Mouse (Mus musculus) intestine, embryonic 15.5 days (tissue): ENCODE measurements around the gene Slc39a5. TPM values are rescaled to one million over a fixed set of nuclear protein-coding genes. Genes with fewer than 3 reads are reported as not detected.

Source experiments
- ATAC-seq: fragments of 200-750 bp; cut with Nextera tagmentation; 2 replicates; pipeline ENCODE4 v1.8.0; 2017; ENCODE audit warnings: moderate TSS enrichment, moderate library complexity
- H3K27ac ChIP-seq: fragments of 300-500 bp; sonication (generic); 2 replicates; pipeline ENCODE4 v1.5.1; 2015; ENCODE audit warnings: mild to moderate bottlenecking, inconsistent platforms
- H3K27me3 ChIP-seq: fragments of 300-500 bp; sonication (generic); replicated peaks from 2 replicates; pipeline ENCODE4 v1.6.1; 2015; ENCODE audit warnings: inconsistent platforms
- H3K36me3 ChIP-seq: fragments of 300-500 bp; sonication (generic); 2 replicates; pipeline ENCODE4 v1.6.1; 2015; ENCODE audit warnings: inconsistent platforms
- H3K4me1 ChIP-seq: fragments of 300-500 bp; sonication (generic); replicated peaks from 2 replicates; pipeline ENCODE4 v1.6.1; 2015; ENCODE audit warnings: inconsistent platforms
- H3K4me2 ChIP-seq: fragments of 300-500 bp; sonication (generic); replicated peaks from 2 replicates; pipeline ENCODE4 v1.6.1; 2015; ENCODE audit warnings: mild to moderate bottlenecking, inconsistent platforms
- H3K4me3 ChIP-seq: fragments of 300-500 bp; sonication (generic); replicated peaks from 2 replicates; pipeline ENCODE4 v1.5.1; 2015; ENCODE audit warnings: inconsistent platforms
- H3K9ac ChIP-seq: fragments of 300-500 bp; sonication (generic); 2 replicates; pipeline ENCODE4 v1.6.1; 2015; ENCODE audit warnings: inconsistent platforms
- H3K9me3 ChIP-seq: fragments of 300-500 bp; sonication (generic); 2 replicates; pipeline ENCODE4 v1.6.1; 2016; ENCODE audit warnings: inconsistent platforms
- WGBS: fragments of 180-500 bp; shearing (Covaris S2); methylation state at CpG from one replicate; pipeline ENCODE4 v1.1.7; 2015; 5-methylcytosine and 5-hydroxymethylcytosine counted together
- polyA plus RNA-seq: library from polyadenylated mRNA; unstranded; fragments of >200 nt; fragmentation: Nextera tagmentation; extraction: Ambion mirVana; gene quantifications from 2 replicates; pipeline ENCODE4 v1.2.1, GENCODE M21; 2015

The Slc39a5 gene
- polyA plus RNA-seq, 1 experiment from 2014 or later, result 114 TPM

DNA sequence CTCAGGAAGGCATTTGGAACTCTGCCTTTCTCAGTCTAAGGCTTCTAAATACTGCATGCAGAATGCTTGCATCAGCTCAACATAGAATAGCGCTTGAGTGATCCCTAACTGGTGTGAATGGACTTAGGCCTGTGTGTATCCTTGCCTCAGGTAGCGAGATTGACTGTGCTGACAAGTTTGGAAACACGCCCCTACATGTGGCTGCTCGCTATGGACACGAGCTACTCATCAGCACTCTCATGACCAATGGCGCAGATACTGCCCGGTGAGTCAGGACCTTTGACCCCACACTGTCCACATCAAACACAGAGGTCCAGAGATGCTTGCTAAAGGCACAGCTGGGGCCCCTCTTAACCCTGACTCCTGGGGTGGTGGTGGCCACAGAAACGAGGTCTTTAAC lies 18.5 kb downstream of the Slc39a5 start:
- 82% methylated on average over 8 of the region's 8 CpGs for WGBS
- H3K9ac ChIP-seq, result no peak overlapping the region
- H3K9me3 ChIP-seq, result no peaks in the 10 kb centered on the region
- no peak overlapping the region for H3K4me2 ChIP-seq
- no peak overlapping the region for H3K4me3 ChIP-seq
- H3K27ac ChIP-seq, result no peak overlapping the region
- H3K36me3 ChIP-seq, result peaks cover 61% of the 10 kb centered on the region
- no peak for ATAC-seq
- no peaks in the 10 kb centered on the region for H3K27me3 ChIP-seq
- H3K4me1 ChIP-seq, result peaks cover 15% of the 10 kb centered on the region

DNA sequence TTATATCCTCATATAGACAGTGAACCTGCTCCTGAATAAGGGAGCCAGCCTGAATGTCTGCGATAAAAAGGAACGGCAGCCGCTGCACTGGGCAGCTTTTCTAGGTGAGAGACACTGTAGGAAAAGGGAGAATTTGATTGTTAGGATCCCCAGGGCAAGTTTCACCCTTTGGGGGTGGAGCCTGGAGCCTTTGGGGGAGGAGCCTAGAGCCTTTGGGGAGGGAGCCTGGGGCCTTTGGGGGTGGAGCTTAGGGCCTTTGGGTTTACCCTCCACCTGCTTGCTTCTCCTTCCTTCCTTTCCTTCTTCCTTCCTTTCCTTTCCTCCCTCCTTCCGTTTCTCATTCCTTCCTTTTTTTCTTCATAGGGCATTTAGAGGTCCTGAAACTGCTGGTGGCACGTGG lies 20.5 kb downstream of the Slc39a5 start:
- Histone ChIP-seq H3K9me3 (no peaks in the 10 kb centered on the region), H3K27ac (no peak overlapping the region), H3K9ac (no peak overlapping the region), H3K36me3 (peaks cover 45% of the 10 kb centered on the region), H3K4me3 (no peak overlapping the region), H3K4me2 (no peak overlapping the region), H3K4me1 (peaks cover 15% of the 10 kb centered on the region), H3K27me3 (no peaks in the 10 kb centered on the region)
- 83% methylated on average over 5 of the region's 5 CpGs for WGBS
- no peak for ATAC-seq

DNA sequence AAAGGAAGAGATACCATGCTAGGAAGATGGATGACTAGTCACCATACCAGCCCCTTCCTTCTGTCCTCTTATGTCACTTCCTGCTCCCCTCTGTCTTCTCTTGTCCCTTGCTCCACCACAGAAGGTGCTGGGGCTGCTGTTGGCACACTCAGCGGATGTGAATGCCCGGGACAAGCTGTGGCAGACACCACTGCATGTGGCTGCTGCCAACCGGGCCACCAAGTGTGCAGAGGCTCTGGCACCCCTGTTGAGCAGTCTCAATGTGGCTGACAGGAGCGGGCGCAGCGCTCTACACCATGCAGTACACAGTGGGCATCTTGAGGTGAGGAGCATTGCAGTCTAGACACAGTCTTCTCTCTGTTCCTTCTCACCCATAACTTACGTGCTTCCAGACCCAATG lies 21.8 kb downstream of the Slc39a5 start:
- Histone ChIP-seq H3K4me3 (no peak overlapping the region), H3K27me3 (no peaks in the 10 kb centered on the region), H3K4me1 (peaks cover 15% of the 10 kb centered on the region), H3K4me2 (no peak overlapping the region), H3K9ac (0 out of 2 replicates have a peak overlapping the region, but pooled peaks have one; percentile 18), H3K9me3 (no peaks in the 10 kb centered on the region), H3K27ac (no peak overlapping the region), H3K36me3 (peaks cover 41% of the 10 kb centered on the region)
- ATAC-seq, result no peak
- 94% methylated on average over 7 of the region's 7 CpGs for WGBS

DNA sequence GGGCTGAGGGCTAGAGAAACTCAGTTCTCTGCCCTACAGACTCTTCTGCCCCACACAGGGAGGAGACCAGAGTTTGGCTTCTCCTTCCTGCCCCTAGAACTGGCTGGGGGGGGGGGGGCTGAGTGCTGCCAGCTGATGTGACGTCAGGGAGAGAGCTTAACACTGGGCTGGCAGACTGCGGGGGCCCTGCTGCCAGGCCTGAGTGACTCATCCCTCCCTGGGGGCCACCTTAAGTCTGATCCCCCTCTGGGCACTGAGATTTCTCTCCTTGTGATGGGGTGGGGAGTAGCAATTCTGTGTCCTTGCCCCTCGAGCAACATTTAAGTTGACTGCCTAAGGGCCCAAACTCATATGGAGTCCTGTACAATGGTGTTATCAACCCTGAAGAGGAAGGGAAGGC lies 22.6 kb downstream of the Slc39a5 start:
- WGBS, result 72% methylated on average over 3 of the region's 3 CpGs
- peaks cover 15% of the 10 kb centered on the region for H3K4me1 ChIP-seq
- peak overlapping the region; percentile 99 for H3K9ac ChIP-seq
- no peaks in the 10 kb centered on the region for H3K9me3 ChIP-seq
- ATAC-seq, result no peak
- no peaks in the 10 kb centered on the region for H3K27me3 ChIP-seq
- H3K4me2 ChIP-seq, result peak overlapping the region; percentile 92
- H3K27ac ChIP-seq, result no peak overlapping the region
- H3K36me3 ChIP-seq, result peaks cover 34% of the 10 kb centered on the region
- H3K4me3 ChIP-seq, result no peak overlapping the region

DNA sequence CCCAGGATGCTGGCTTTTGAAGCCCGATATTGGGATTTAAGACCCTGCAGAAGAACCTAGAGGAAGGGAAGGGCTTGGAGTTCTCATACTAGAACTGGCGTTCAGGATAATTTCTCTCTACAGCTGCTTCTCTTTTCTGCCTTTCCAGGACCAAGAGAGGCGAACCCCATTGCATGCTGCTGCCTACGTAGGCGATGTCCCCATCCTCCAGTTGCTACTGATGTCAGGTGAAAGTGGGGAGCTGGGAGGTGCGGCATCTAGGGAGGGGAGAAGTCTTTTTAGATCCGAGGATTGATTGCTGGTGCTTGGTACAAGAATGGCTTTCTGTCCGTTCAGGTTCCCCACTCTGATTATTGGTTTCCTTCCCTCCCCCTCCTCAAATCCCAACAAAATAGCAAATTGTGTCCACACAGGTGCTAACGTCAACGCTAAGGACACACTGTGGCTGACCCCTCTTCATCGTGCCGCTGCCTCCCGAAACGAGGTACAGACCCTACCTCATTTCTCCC lies 23.0 kb downstream of the Slc39a5 start:
- 52% methylated on average over 14 of the region's 14 CpGs for WGBS
- Histone ChIP-seq H3K27me3 (no peaks in the 10 kb centered on the region), H3K9ac (peak overlapping the region; percentile 99), H3K36me3 (peaks cover 30% of the 10 kb centered on the region), H3K9me3 (no peaks in the 10 kb centered on the region), H3K4me3 (peak overlapping the region; percentile 94), H3K4me2 (peak overlapping the region; percentile 92), H3K27ac (peak overlapping the region; percentile 94; the same call in 1 of the 2 replicates), H3K4me1 (peaks cover 15% of the 10 kb centered on the region)
- ATAC-seq, result no peak

DNA sequence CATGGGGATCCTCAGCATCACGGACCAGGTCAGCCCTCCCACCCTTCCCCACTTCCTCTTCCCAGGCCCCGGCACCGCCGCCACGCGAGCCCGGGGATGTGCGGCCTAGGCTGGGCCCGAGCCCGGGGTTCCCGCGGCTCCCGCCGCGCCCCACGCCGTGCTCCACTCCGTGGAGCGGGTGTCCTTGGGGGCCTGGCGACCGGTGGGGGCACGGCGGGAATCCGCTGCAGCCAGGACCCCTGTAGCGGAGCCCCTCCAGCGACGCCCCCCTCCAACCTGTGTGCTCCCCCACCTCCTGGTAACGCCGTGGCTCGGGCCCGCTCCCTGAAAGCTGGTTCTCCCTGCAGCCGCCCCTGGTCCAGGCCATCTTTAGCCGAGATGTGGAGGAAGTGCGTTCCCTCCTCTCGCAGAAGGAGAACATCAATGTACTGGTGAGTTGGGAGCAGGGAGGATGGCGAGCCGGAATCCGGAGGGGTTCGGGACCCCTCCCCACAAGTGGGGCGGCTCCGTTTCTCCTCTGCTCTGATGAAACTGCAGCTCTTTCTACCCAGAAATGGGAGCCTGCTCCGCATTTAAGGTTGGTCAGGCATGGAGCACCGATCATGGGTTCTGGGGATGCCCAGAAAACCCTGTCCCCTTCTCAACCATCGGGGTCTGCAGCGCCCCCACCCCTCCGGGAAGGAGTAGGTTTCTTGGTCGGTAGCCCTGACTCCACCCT lies 23.6 kb downstream of the Slc39a5 start:
- peak overlapping the region; percentile 99 for H3K9ac ChIP-seq
- WGBS, result under 1% methylated on average over 47 of the region's 47 CpGs
- H3K27ac ChIP-seq, result peak overlapping the region; percentile 94
- no peaks in the 10 kb centered on the region for H3K27me3 ChIP-seq
- H3K4me1 ChIP-seq, result peaks cover 15% of the 10 kb centered on the region
- H3K9me3 ChIP-seq, result no peaks in the 10 kb centered on the region
- H3K4me3 ChIP-seq, result peak overlapping the region; percentile 94
- peaks cover 24% of the 10 kb centered on the region for H3K36me3 ChIP-seq
- peak overlapping the region; percentile 92 for H3K4me2 ChIP-seq
- peak; percentile 74 for ATAC-seq

DNA sequence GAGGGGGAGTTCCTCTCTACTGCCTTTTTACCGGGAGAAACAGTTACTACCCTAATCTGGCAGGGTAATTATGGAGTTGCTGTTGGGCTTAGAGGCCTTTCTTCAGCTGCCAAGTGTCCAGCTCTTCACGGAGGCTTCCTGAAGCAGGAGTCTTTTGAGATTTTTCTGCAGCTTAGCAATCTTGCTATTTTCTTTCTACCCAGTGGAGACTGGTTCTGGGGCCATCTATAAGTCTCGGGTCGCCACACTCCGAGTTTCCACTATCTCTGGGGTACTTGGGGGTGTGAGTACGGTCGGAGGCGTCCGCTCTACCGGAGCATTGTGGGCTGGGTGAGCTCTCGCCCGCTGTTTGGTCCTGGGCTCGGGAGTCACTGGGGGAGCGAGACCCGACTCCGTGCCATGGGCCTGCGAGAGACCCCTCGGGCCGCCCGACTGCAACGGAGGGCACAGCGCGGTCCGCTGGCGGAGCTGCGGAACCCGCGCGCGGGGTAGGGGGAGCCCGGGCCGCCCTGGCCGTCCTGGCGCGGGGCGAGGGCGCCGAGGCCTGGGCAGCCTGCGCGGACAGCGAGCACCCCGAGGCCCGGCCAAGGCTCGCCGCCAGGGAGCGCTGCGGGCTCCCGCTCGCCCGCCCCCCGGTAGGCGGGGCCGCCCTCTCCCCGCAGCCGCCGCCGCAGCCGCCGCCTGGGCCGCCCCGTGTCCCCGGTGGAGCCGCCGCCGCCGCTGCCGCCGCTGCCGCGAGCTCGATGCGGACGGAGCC lies 24.4 kb downstream of the Slc39a5 start, which contains the start of gene Ankrd52:
Gene Ankrd52, plus strand, starts transcription at position 661 of the 757 bp plus-strand sequence.
- H3K4me3 ChIP-seq, result peak within 1 kb of the TSS; percentile 94
- peak within 1 kb of the TSS; percentile 94 for H3K27ac ChIP-seq
- peaks cover 15% of the 10 kb centered on the region for H3K4me1 ChIP-seq
- no peaks in the 10 kb centered on the region for H3K27me3 ChIP-seq
- H3K4me2 ChIP-seq, result peak within 1 kb of the TSS; percentile 92
- peak; percentile 96 for ATAC-seq
- H3K36me3 ChIP-seq, result peaks cover 16% of the 10 kb centered on the region
- no peaks in the 10 kb centered on the region for H3K9me3 ChIP-seq
- H3K9ac ChIP-seq, result peak within 1 kb of the TSS; percentile 99
- under 1% methylated on average over 42 of the region's 73 CpGs for WGBS

DNA sequence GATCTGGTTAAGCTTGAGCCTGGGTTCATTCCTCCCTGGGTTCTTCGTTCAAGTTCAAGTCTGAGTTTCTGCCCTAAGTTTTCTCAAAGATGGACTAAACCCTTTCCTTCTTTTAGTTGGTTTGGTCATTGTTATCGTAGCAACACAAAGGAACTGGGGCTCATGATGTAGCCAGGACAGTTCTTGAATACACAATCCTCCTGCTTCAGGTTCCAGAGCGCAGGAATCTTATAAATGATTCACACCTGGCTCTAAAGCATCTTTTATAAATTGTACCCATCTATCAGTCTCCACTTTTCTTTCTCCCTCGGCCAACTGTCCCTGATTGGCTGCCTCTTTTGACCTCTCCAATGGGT lies 25.0 kb downstream of the Slc39a5 start:
- WGBS, result 46% methylated on average over 4 of the region's 4 CpGs
- Histone ChIP-seq H3K27me3 (no peaks in the 10 kb centered on the region), H3K9ac (peak overlapping the region; percentile 99), H3K4me3 (peak overlapping the region; percentile 94), H3K4me1 (peaks cover 15% of the 10 kb centered on the region), H3K27ac (peak overlapping the region; percentile 94), H3K36me3 (peaks cover 13% of the 10 kb centered on the region), H3K9me3 (no peaks in the 10 kb centered on the region), H3K4me2 (peak overlapping the region; percentile 92)
- no peak for ATAC-seq

DNA sequence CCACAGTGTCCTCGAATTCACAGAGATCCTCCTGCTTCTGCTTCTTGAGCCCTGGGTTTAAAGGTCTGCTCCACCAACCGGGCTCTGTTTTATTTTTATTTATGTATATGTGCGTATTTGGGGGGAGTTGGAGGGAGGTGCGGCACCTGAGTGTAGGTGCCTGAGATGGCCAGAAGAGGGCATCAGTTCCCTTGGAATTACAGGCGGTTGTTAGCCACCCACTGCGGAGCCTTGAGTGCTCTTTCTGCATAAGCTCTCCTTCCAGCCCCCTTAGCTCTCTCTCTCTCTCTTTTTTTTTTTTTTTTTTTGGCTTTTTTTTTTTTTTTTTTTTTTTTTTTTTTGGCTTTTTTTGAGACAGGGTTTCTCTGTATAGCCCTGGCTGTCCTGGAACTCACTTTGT lies 26.6 kb downstream of the Slc39a5 start:
- H3K27me3 ChIP-seq, result no peaks in the 10 kb centered on the region
- ATAC-seq, result no peak
- H3K9me3 ChIP-seq, result no peaks in the 10 kb centered on the region
- no peak overlapping the region for H3K27ac ChIP-seq
- peaks cover 3% of the 10 kb centered on the region; the same call in 1 of the 2 replicates for H3K36me3 ChIP-seq
- H3K4me3 ChIP-seq, result no peak overlapping the region
- no peak overlapping the region for H3K4me2 ChIP-seq
- peaks cover 18% of the 10 kb centered on the region for H3K4me1 ChIP-seq
- WGBS, result 76% methylated on average over 6 of the region's 6 CpGs
- no peak overlapping the region for H3K9ac ChIP-seq

DNA sequence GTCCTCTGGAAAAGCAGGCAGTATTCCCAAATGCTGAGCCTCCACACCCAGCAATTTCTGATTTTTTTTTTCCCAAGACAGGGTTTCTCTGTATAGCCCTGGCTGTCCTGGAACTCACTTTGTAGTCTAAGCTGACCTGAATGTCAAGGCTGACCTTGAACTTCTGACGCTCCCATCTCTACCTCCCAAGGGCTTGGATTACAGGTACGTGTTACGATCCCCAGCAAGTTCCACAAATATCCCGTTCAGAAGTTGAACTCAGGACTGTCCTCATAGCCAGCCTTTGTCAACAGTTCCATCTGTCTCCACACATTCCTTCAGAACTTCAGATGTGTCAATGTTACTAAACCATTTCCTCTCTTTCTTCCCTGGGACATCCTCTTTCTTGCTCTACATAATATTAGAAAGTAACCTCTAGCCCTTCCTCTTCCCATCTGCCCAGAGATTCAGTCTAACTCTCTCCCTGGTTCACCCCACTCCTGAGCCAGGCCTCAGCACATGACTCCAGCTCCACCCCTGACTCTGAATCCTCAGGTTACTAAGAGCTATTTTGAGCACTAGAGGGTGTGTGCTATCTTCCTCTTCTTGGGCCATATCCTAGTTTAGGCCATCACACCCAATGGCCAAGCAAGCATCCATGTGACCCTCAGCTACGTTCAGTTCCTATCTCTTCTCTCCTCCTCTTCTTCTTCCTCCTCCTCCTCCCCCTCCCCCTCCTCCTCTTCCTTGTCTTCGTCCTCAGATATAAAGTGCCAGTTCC lies 27.9 kb downstream of the Slc39a5 start:
- Histone ChIP-seq H3K27me3 (no peaks in the 10 kb centered on the region), H3K27ac (0 out of 2 replicates have a peak overlapping the region, but pooled peaks have one; percentile 13), H3K36me3 (no peaks in the 10 kb centered on the region), H3K4me1 (peaks cover 11% of the 10 kb centered on the region), H3K4me3 (no peak overlapping the region), H3K9me3 (no peaks in the 10 kb centered on the region), H3K4me2 (no peak overlapping the region), H3K9ac (no peak overlapping the region)
- WGBS, result 69% methylated on average over 6 of the region's 6 CpGs
- ATAC-seq, result no peak

DNA sequence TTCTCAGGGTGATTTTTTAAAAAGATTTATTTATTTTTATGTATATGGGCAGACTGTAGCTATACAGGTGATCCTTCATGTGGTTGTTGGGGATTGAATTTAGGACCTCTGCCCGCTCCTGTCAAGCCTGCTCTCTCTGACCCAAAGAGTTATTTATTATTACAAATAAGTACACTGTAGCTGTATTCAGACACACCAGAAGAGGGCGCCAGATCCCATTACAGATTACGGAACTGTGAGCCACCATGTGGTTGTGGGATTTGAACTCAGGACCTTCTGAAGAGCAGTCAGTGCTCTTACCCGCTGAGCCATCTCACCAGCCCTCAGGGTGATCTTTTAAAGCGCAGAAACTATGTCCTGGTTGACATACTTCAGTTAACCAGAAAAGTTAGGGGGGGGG lies 28.9 kb downstream of the Slc39a5 start:
- 84% methylated on average over 5 of the region's 5 CpGs for whole genome bisulfite sequencing
- no peaks in the 10 kb centered on the region for H3K27me3 ChIP-seq
- H3K4me2 ChIP-seq, result no peak overlapping the region
- ATAC-seq, result no peak
- H3K9me3 ChIP-seq, result no peaks in the 10 kb centered on the region
- H3K9ac ChIP-seq, result no peak overlapping the region
- H3K4me3 ChIP-seq, result no peak overlapping the region
- peaks cover 15% of the 10 kb centered on the region for H3K4me1 ChIP-seq
- H3K36me3 ChIP-seq, result no peaks in the 10 kb centered on the region
- no peak overlapping the region for H3K27ac ChIP-seq

DNA sequence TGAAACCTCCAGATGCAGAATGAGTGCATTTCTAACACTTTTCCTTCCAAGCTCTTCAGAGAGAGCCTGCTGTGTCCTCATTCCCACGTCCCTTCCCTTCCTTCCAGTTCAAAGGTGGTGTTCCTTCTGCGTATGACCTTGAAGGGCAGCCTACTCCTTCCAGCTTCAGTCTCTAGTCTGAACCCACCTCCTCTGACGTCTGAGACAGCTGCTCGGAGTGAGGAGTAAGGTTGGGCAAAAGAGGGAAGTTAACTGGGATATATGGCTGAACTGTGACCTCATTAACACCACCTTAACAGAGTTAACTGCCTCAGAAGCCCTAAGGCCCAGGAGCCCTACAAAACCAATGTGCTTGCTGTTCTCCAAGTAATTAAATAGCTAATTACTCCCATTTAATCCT lies 30.4 kb downstream of the Slc39a5 start:
- H3K27me3 ChIP-seq, result no peaks in the 10 kb centered on the region
- H3K4me1 ChIP-seq, result peaks cover 15% of the 10 kb centered on the region
- peak; percentile 22; the same call in 1 of the 2 replicates for ATAC-seq
- H3K36me3 ChIP-seq, result no peaks in the 10 kb centered on the region
- H3K4me3 ChIP-seq, result no peak overlapping the region
- H3K4me2 ChIP-seq, result no peak overlapping the region
- no peak overlapping the region for H3K27ac ChIP-seq
- no peaks in the 10 kb centered on the region for H3K9me3 ChIP-seq
- 38% methylated on average over 4 of the region's 4 CpGs for WGBS
- H3K9ac ChIP-seq, result no peak overlapping the region
